Mouse (Mus musculus) midbrain, embryonic 15.5 days (tissue): ENCODE measurements at regions not wholly inside any gene's neighbourhood (a gene's known extent, or its start where the extent isn't known, plus 50 kb on each side); places are given as distances from the start of the nearest gene placed in this dataset.

Source experiments
- ATAC-seq: fragments of 200-750 bp; cut with Nextera tagmentation; replicated peaks from 2 replicates; pipeline ENCODE4 v1.8.0; 2017; ENCODE audit warnings: moderate TSS enrichment
- H3K27ac ChIP-seq: fragments of 300-500 bp; sonication (generic); 2 replicates; pipeline ENCODE4 v1.5.1; 2015; ENCODE audit warnings: mild to moderate bottlenecking, inconsistent platforms
- H3K27me3 ChIP-seq: fragments of 300-500 bp; sonication (generic); replicated peaks from 2 replicates; pipeline ENCODE4 v1.6.1; 2015; ENCODE audit warnings: inconsistent platforms
- H3K36me3 ChIP-seq: fragments of 300-500 bp; sonication (generic); replicated peaks from 2 replicates; pipeline ENCODE4 v1.6.1; 2015; ENCODE audit warnings: inconsistent platforms
- H3K4me1 ChIP-seq: fragments of 300-500 bp; sonication (generic); 2 replicates; pipeline ENCODE4 v1.6.1; 2015; ENCODE audit warnings: inconsistent platforms
- H3K4me2 ChIP-seq: fragments of 300-500 bp; sonication (generic); 2 replicates; pipeline ENCODE4 v1.6.1; 2015; ENCODE audit warnings: inconsistent platforms, mild to moderate bottlenecking, moderate library complexity
- H3K4me3 ChIP-seq: fragments of 300-500 bp; sonication (generic); 2 replicates; pipeline ENCODE4 v1.5.1; 2015; ENCODE audit warnings: mild to moderate bottlenecking, inconsistent platforms
- H3K9ac ChIP-seq: fragments of 300-500 bp; sonication (generic); 2 replicates; pipeline ENCODE4 v1.6.1; 2015; ENCODE audit warnings: mild to moderate bottlenecking, inconsistent platforms
- H3K9me3 ChIP-seq: fragments of 300-500 bp; sonication (generic); 2 replicates; pipeline ENCODE4 v1.6.1; 2016; ENCODE audit warnings: inconsistent platforms
- WGBS: fragments of 180-500 bp; shearing (Covaris S2); methylation state at CpG from one replicate; pipeline ENCODE4 v1.1.7; 2015; ENCODE audit warnings: mixed read lengths; 5-methylcytosine and 5-hydroxymethylcytosine counted together

- no peak overlapping the region for H3K4me2 ChIP-seq
- no peaks in the 10 kb centered on the region for H3K27me3 ChIP-seq
- no peak overlapping the region for H3K9ac ChIP-seq
- H3K9me3 ChIP-seq: no peaks in the 10 kb centered on the region
- 91% methylated on average over 4 of the region's 4 CpGs for WGBS
- H3K27ac ChIP-seq: no peak overlapping the region
- H3K4me1 ChIP-seq: no peaks in the 10 kb centered on the region
- no peaks in the 10 kb centered on the region for H3K36me3 ChIP-seq
- ATAC-seq: no peak
- no peak overlapping the region for H3K4me3 ChIP-seq
These were observed 440.4 kb downstream of the Slc22a22 start for GRCm38 (mm10) chr15:57036806-57037566.

- no peak overlapping the region for H3K4me3 ChIP-seq
- 83% methylated on average over 1 of the region's 1 CpGs for WGBS
- no peak for ATAC-seq
These were observed 444.4 kb downstream of the Slc22a22 start for GRCm38 (mm10) chr15:57033012-57033411.

More at GRCm38 (mm10) chr15:57033012-57033411, 444.4 kb downstream of the Slc22a22 start:
- Histone ChIP-seq H3K36me3 (no peaks in the 10 kb centered on the region), H3K27me3 (no peaks in the 10 kb centered on the region), H3K4me1 (no peaks in the 10 kb centered on the region), H3K27ac (no peak overlapping the region), H3K9me3 (no peaks in the 10 kb centered on the region), H3K9ac (no peak overlapping the region), H3K4me2 (no peak overlapping the region)
